Mouse (Mus musculus) liver, adult (tissue): ENCODE measurements around the gene F2rl2.

Source experiments
- GATA4 ChIP-seq: IDR thresholded peaks from 2 replicates; pipeline ENCODE4 v1.6.1; 2014; ENCODE audit warnings: mild to moderate bottlenecking, low read length; ENCODE audit not compliant: insufficient replicate concordance

F2rl2 gene

GRCm38 (mm10) chr13:95679491-95679941, 17.1 kb upstream of the F2rl2 start:
- no peak for TF ChIP-seq GATA4

GRCm38 (mm10) chr13:95684656-95685244, 11.9 kb upstream of the F2rl2 start:
- TF ChIP-seq GATA4, result no peak

- no peak for TF ChIP-seq GATA4
Observed at GRCm38 (mm10) chr13:95685736-95686135, 10.9 kb upstream of the F2rl2 start.

- TF ChIP-seq GATA4, result no peak
Observed at GRCm38 (mm10) chr13:95688576-95688975, 8.1 kb upstream of the F2rl2 start.

GRCm38 (mm10) chr13:95692201-95692600, 4.5 kb upstream of the F2rl2 start:
- TF ChIP-seq GATA4, result no peak

GRCm38 (mm10) chr13:95696120-95696653, 466 bp upstream of the F2rl2 start:
- no peak for TF ChIP-seq GATA4

- no peak for TF ChIP-seq GATA4
Observed at GRCm38 (mm10) chr13:95697874-95698273, 1.2 kb downstream of the F2rl2 start.

GRCm38 (mm10) chr13:95703376-95703775, 6.7 kb downstream of the F2rl2 start:
- no peak for TF ChIP-seq GATA4

GRCm38 (mm10) chr13:95705589-95705988, 8.9 kb downstream of the F2rl2 start:
- TF ChIP-seq GATA4, result no peak

- TF ChIP-seq GATA4, result no peak
Observed at GRCm38 (mm10) chr13:95712054-95712453, 15.4 kb downstream of the F2rl2 start.

GRCm38 (mm10) chr13:95712570-95713268, 16.1 kb downstream of the F2rl2 start:
- TF ChIP-seq GATA4, result no peak

- peak; percentile 30; the same call in 1 of the 2 replicates for TF ChIP-seq GATA4
Observed at GRCm38 (mm10) chr13:95714271-95714975, 17.8 kb downstream of the F2rl2 start.

- TF ChIP-seq GATA4, result no peak
Observed at GRCm38 (mm10) chr13:95715356-95715755, 18.7 kb downstream of the F2rl2 start.

GRCm38 (mm10) chr13:95719320-95720232, 22.9 kb downstream of the F2rl2 start:
- no peak for TF ChIP-seq GATA4

GRCm38 (mm10) chr13:95730491-95730890, 33.8 kb downstream of the F2rl2 start:
- TF ChIP-seq GATA4, result no peak
